Mouse (Mus musculus): Measurements from ENCODE around the gene Ccdc85c. TPM values are rescaled to one million over a fixed set of nuclear protein-coding genes. Genes with fewer than 3 reads are reported as not detected.

The Ccdc85c gene
- polyA plus RNA-seq, 2 experiments, result 1.8 TPM

DNA sequence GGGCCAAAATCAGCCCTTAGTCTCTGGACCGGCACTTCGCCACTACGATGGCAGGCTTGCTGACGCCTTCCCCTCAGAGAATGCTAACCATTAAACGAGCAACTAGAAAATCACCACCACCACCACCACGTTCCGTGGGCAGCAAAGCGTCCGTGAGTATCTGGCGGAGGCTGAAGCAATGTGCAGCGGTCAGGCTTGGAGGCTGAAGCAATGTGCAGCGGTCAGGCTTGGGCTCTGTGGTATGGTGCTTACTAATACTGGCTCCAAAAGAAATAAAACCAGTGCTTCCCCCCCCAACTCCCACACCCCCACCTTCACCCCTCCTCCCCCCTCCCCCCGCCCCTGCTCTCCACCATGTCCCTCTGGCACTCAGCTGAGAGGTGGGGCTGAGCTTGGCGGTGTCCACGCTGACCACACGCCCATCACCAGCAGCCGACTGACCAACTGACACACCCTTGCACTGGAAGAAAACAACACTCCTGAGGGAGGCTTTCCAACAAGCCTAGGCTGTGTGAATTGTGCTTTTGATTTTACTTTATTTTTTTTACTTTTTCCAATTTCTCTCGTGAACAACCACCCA lies 39.2 kb downstream of the Ccdc85c start:
- ATAC-seq (ENCODE audit: insufficient read depth) (no peak), DNase-seq (ENCODE audit: low read depth in 3 of 3, low spot score in 3 of 3) (no peak)
- 66% methylated on average over 18 of the region's 18 CpGs for WGBS (ENCODE audit: insufficient replicate concordance)
- no peaks in the 10 kb centered on the region for H3K36me3 ChIP-seq (replicated peaks; ENCODE audit: control insufficient read depth, insufficient read depth, low read depth)
- no peak overlapping the region for H3K9ac ChIP-seq (replicated peaks)
- H3K4me3 ChIP-seq (ENCODE audit: insufficient read depth in 1 of 2, low read depth in 2 of 2, low read length in 2 of 2), result no peak overlapping the region
- H3K4me2 ChIP-seq (ENCODE audit: low read depth), result no peak overlapping the region
- TF ChIP-seq CTCF (IDR thresholded peaks at IDR 0.05; ENCODE audit: low read depth) (no peak), EP300 (IDR thresholded peaks at IDR 0.05; ENCODE audit: low read depth) (no peak)
- H3K9me3 ChIP-seq (ENCODE audit: control insufficient read depth, low read length), result no peaks in the 10 kb centered on the region
- H3K27ac ChIP-seq, result no peak overlapping the region
- H3K4me1 ChIP-seq (replicated peaks; ENCODE audit: control insufficient read depth in 2 of 2, insufficient read depth in 2 of 2, low read length in 1 of 2), result peaks cover 0 to 7% of the 10 kb centered on the region in 2 experiments; a peak in 1 of 4 replicates
- H3K27me3 ChIP-seq (ENCODE audit: control insufficient read depth, insufficient read depth, low read length), result no peaks in the 10 kb centered on the region

DNA sequence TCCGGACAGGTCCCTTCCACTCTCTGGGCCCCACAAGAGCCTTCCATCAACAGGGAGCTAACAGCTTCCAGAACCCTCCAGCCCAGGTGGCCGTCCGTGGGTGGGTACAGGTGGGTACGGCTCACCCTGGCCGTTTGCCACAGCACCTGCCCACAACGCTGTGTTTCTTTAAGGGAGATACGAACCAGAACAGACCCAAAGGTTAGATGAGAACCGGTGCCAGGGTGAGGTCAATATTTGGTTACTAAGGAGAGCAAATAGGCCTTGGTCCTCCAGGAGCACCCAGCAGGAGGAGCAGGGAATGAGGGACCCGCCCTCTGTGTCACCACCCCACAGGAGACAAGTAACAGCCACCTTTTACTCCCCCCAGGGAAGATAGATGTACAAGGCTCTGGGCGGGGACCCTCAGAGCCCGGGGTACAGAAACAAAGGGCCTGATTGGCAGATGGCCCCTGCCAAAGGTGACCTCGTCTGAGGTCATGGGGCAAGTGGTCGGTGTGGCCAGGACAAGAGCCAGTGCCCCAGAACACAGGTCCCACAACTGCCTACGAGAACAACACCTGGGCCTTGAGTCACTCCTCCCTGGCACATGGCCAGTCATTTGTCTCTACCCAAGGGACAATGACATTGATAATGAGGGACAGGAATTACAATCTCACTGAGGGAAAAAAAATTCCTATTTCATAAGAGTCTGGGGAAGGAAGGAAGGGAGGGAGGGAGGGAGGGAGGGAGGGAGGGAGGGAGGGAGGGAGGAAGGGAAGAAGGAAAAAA lies 40.2 kb downstream of the Ccdc85c start:
- Histone ChIP-seq H3K4me2 (ENCODE audit: low read depth) (no peak overlapping the region), H3K27me3 (ENCODE audit: control insufficient read depth, insufficient read depth, low read length) (no peaks in the 10 kb centered on the region), H3K27ac (no peak overlapping the region), H3K4me1 (replicated peaks; ENCODE audit: control insufficient read depth in 2 of 2, insufficient read depth in 2 of 2, low read length in 1 of 2) (peaks cover 0 to 7% of the 10 kb centered on the region in 2 experiments; a peak in 1 of 4 replicates), H3K9me3 (ENCODE audit: control insufficient read depth, low read length) (no peaks in the 10 kb centered on the region), H3K4me3 (ENCODE audit: insufficient read depth in 1 of 2, low read depth in 2 of 2, low read length in 2 of 2) (no peak overlapping the region), H3K9ac (replicated peaks) (no peak overlapping the region), H3K36me3 (replicated peaks; ENCODE audit: control insufficient read depth, insufficient read depth, low read depth) (no peaks in the 10 kb centered on the region)
- TF ChIP-seq CTCF (IDR thresholded peaks at IDR 0.05; ENCODE audit: low read depth), result no peak
- TF ChIP-seq EP300 (IDR thresholded peaks at IDR 0.05; ENCODE audit: low read depth), result no peak
- ATAC-seq (ENCODE audit: insufficient read depth) (no peak), DNase-seq (ENCODE audit: low read depth in 3 of 3, low spot score in 3 of 3) (no peak)
- 64% methylated on average over 14 of the region's 14 CpGs for WGBS (ENCODE audit: insufficient replicate concordance)

DNA sequence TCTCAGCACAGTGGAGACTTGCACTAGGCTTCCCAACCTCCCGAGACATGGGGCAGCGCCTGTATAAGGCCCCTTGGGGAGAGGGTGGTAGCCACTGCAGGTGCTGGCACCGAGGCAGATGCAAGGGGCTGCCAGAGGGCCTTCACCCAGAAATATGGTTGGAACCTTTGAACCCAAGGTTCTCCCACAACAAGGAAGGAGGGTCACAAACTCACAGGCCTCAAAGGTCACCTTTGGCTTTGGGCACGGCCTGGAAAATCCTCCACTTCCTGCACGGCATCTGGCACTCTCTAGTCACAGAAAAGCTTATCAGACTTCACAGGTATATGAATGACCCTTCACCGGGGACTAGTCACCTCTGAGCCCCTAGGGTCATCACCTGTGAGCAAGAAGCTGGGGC lies 41.5 kb downstream of the Ccdc85c start:
- H3K27ac ChIP-seq, result no peak overlapping the region
- no peak for TF ChIP-seq EP300 (IDR thresholded peaks at IDR 0.05; ENCODE audit: low read depth)
- no peak for TF ChIP-seq CTCF (IDR thresholded peaks at IDR 0.05; ENCODE audit: low read depth)
- no peak for ATAC-seq (ENCODE audit: insufficient read depth)
- H3K4me2 ChIP-seq (ENCODE audit: low read depth), result no peak overlapping the region
- H3K4me3 ChIP-seq (ENCODE audit: insufficient read depth in 1 of 2, low read depth in 2 of 2, low read length in 2 of 2), result no peak overlapping the region
- no peak for DNase-seq (ENCODE audit: low read depth in 3 of 3, low spot score in 3 of 3)
- H3K9me3 ChIP-seq (ENCODE audit: control insufficient read depth, low read length), result no peaks in the 10 kb centered on the region
- H3K9ac ChIP-seq (replicated peaks), result no peak overlapping the region
- no peaks in the 10 kb centered on the region for H3K36me3 ChIP-seq (replicated peaks; ENCODE audit: control insufficient read depth, insufficient read depth, low read depth)
- H3K27me3 ChIP-seq (ENCODE audit: control insufficient read depth, insufficient read depth, low read length), result no peaks in the 10 kb centered on the region
- 52% methylated on average over 6 of the region's 6 CpGs for WGBS (ENCODE audit: insufficient replicate concordance)
- peaks cover 0 to 7% of the 10 kb centered on the region in 2 experiments; a peak in 1 of 4 replicates for H3K4me1 ChIP-seq (replicated peaks; ENCODE audit: control insufficient read depth in 2 of 2, insufficient read depth in 2 of 2, low read length in 1 of 2)

DNA sequence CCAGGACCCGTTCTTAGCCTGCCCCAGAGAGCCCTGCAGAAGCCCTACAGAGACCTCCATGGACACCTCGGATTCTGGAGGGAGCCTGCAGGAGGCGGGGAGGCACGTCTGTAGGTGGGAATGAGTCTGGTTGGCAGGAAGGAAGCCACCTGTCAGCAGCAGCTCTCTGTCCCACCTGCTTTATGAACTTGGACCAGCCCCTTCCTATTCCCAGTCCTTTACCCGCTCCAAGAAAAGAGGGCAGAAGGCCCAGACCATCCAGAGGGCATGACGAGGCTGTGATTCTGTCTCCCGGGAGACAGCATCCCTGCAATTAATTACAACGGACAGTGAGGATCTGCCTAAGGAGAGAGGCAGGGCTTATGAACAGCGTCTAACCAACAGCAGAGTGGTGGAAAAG lies 43.3 kb downstream of the Ccdc85c start:
- Histone ChIP-seq H3K4me1 (replicated peaks; ENCODE audit: control insufficient read depth in 2 of 2, insufficient read depth in 2 of 2, low read length in 1 of 2) (no peaks in the 10 kb centered on the region), H3K4me2 (ENCODE audit: low read depth) (no peak overlapping the region), H3K27ac (no peak overlapping the region), H3K9ac (replicated peaks) (no peak overlapping the region), H3K9me3 (ENCODE audit: control insufficient read depth, low read length) (no peaks in the 10 kb centered on the region), H3K27me3 (ENCODE audit: control insufficient read depth, insufficient read depth, low read length) (no peaks in the 10 kb centered on the region), H3K36me3 (replicated peaks; ENCODE audit: control insufficient read depth, insufficient read depth, low read depth) (no peaks in the 10 kb centered on the region), H3K4me3 (ENCODE audit: insufficient read depth in 1 of 2, low read depth in 2 of 2, low read length in 2 of 2) (no peak overlapping the region)
- ATAC-seq (ENCODE audit: insufficient read depth), result no peak
- WGBS (ENCODE audit: insufficient replicate concordance), result 75% methylated on average over 9 of the region's 9 CpGs
- no peak for DNase-seq (ENCODE audit: low read depth in 3 of 3, low spot score in 3 of 3)
- TF ChIP-seq CTCF (IDR thresholded peaks at IDR 0.05; ENCODE audit: low read depth), result no peak
- no peak for TF ChIP-seq EP300 (IDR thresholded peaks at IDR 0.05; ENCODE audit: low read depth)
